Mouse (Mus musculus) monocyte, adult 2 months (primary cell): ENCODE results near the gene Myo15b.

Source experiments
- DNase-seq, 2 experiments: peaks; one replicate each; pipeline ENCODE4 v3.0.0; 2022; ENCODE audit warnings: low spot score in 2 of 2, low read depth in 1 of 2

Myo15b gene

GRCm38 (mm10) chr11:115863895-115864294, 5.7 kb downstream of the Myo15b start:
- no peak for DNase-seq

GRCm38 (mm10) chr11:115869393-115869792, 11.2 kb downstream of the Myo15b start:
- no peak for DNase-seq

- no peak for DNase-seq
Observed at GRCm38 (mm10) chr11:115872437-115872836, 14.2 kb downstream of the Myo15b start.

DNA sequence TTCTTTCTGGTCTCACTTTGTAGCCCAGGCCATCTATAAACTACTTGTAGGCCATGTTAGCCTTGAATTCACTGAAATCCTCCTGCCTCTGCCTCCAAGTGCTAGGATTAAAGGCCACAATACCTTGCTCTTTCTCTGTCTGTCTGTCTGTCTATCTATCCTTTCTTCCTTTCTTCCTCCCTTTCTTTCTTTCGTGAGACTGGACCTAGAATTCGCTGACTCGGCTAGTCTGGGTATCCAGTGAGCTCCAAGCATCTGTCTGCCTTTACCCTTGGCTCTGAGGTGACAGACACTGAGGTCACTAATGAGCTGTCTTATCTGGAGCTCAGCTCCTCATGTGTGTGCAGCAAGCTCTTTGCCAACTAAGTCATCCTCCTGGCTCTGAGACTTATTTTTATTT, 17.7 kb downstream of the Myo15b start:
- DNase-seq: no peak

GRCm38 (mm10) chr11:115876438-115876837, 18.2 kb downstream of the Myo15b start:
- DNase-seq: no peak

- DNase-seq: no peak
Observed at GRCm38 (mm10) chr11:115877174-115877755, 19.1 kb downstream of the Myo15b start.

DNA sequence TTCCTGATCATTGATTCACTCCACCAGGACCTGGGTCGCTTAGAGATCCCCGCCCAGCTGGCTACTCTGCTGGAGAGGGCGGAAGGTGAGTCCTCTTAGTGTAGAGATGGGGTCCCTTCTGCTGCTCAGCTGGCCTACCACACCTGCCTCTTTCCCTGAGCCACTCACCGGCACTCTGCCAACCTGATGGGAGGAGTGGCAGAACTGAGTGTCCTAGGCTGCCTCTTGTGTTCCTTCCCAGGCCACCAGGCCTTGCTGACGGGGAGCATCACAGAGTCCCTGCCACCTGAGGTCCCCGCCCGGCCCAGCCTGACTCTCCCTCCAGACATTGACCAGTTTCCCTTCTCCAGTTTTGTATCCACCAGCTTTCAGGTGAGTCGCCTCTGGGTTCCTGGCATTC, 19.9 kb downstream of the Myo15b start:
- DNase-seq: no peak

GRCm38 (mm10) chr11:115881002-115881401, 22.8 kb downstream of the Myo15b start:
- no peak for DNase-seq

GRCm38 (mm10) chr11:115883251-115883650, 25.0 kb downstream of the Myo15b start:
- no peak for DNase-seq

GRCm38 (mm10) chr11:115884361-115884760, 26.2 kb downstream of the Myo15b start:
- no peak for DNase-seq

- no peak for DNase-seq
Observed at GRCm38 (mm10) chr11:115885281-115885680, 27.1 kb downstream of the Myo15b start.

DNA sequence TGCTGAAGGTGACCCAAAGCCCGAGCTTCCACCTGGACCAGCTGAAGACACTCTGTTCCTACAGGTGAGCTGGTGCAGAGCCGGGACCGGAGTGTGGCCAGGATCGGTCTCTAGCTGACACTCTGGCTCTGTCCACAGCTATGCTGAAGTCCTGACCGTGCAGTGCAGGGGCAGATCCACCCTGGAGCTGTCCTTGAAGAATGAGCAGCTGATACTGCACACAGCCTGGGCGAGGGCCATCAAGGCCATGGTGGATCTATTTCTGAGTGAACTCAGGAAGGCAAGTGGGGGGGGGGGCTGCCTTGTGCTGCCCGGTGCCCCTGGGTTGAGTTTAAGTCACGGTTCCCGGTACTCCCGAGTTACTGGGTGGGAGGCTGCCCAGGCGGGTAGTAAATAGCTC, 28.2 kb downstream of the Myo15b start:
- no peak for DNase-seq

GRCm38 (mm10) chr11:115888020-115888419, 29.8 kb downstream of the Myo15b start:
- DNase-seq: no peak

DNA sequence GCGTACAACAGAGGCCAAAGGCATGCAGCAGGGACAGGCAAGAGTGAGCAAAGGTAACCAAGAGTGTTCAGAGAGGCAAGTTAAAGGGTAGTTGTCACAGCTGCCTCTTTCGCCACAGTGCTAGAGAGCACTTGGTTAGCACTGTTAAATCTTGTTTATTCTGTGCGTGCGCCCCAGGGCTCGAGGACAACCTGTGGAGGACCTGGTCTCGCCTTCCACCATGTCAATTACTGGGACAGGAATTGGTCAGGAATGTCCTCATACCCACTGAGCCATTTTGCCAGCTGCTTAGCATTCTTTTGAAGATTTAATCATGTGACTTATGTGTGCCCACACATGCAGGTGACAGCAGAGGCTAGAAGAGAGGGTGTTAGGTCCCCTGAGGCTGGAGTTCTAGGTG, 31.0 kb downstream of the Myo15b start:
- DNase-seq: no peak

GRCm38 (mm10) chr11:115892213-115892612, 34.0 kb downstream of the Myo15b start:
- DNase-seq: no peak

- no peak for DNase-seq
Observed at GRCm38 (mm10) chr11:115893071-115893470, 34.9 kb downstream of the Myo15b start.

- DNase-seq: no peak
Observed at GRCm38 (mm10) chr11:115894755-115895520, 36.7 kb downstream of the Myo15b start.

GRCm38 (mm10) chr11:115898446-115898845, 40.2 kb downstream of the Myo15b start:
- no peak for DNase-seq

DNA sequence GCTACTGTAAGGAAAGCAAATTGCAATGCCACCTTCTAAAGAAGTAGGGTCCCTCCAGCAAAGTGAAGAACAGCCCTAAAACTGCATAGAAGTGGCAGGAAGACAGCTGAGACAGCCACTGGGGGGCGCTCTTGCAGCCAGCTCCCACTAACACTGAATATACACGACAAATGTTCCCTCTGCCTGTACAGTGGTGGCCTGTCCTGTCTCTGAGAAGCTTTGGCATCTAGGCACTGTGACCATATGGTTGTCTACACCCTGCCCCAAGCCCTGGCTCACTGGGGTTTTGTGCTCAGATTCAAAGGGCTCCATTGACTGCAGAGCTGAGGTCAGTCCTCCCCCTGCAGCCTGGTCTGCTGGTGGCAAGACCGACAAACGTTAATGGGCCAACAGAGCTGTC, 40.7 kb downstream of the Myo15b start:
- peak in 1 of 2 experiments; percentile 45 for DNase-seq

DNA sequence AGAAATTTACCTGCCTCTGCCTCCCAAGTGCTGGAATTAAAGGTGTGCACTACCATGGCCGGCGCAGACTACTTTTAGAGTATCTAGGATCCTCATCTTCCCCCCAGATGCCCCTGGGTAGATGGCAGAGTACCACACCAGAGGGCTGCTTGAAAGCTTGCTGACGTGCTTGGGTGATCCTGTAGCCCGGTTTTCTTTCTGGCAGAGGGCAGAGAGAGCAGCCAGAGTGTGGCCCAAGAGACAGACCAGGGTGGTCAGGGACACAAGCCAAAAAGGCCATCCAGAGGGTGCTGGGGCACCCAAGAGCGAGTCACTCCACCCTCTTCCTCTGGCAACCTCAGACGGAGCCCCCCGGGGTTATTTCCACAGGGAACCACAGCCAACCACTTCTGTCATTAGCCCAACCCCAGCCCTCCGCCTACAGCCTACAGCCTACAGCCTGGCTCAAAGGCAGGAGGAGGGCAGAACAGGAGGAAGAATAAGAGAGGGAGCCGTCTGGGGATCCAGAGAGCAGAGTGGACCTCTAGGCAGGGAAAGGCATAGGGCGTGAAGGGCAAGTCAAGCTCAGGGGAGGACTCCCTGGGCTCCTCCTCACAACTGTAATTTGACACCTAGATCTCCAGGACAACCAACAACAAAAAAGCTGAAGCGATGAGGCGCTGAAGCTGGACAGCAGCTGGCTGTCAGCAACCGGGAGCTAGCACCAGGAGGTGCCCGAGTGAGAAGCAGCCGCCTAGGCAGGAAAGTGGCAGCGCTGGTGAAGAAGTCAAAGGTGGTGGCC, 41.5 kb downstream of the Myo15b start, which contains the start of gene Smim5:
TSS of gene Smim5 (plus strand) at position 481 of the 781 bp plus-strand sequence.
- DNase-seq: no peak

DNA sequence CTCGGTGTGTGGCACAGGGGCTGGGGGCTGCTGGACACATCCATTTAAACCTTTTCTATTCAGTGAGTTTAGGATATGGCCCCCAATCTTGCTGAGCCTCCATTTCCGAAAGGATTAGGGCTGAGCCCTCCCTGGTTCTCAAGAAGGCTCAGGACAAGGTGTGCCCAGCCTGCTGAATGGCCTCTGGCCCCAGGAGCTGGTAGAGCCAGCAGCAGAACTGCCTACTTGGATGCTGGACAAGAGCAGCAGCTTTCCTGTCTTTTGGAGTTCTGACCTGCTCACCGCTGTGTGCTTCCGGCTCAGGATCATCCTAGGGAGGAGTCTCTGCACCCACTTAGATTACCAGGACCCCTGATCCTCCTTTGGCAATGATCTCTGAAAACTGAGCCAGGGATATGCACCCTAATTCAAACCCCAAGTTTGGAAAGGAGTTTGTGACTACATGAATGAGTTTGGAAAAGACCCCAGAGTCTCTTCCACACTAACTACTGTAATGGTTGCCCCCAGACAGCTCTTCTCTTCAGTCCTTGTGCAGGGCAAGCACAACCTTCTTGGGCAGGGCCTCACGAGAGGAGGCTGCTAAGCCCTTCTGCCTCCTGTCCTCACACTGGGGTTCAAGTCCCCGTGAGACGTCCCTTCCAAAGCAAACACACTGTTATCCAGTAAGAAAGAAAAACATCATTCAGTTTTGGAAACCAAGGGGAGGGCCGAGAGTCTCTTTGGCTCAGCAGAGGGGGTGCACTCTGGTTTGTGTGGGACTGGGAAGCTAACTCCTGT, 42.5 kb downstream of the Myo15b start:
- DNase-seq: no peak
